Mouse (Mus musculus) lung, postnatal 0 days (tissue): ENCODE measurements at regions not wholly inside any gene's neighbourhood (a gene's known extent, or its start where the extent isn't known, plus 50 kb on each side); places are given as distances from the start of the nearest gene placed in this dataset.

ENCODE experiments used
- ATAC-seq: fragments of 200-750 bp; cut with Nextera tagmentation; 2 replicates; pipeline ENCODE4 v1.8.0; 2017; ENCODE audit warnings: moderate library complexity
- DNase-seq: peaks from one replicate; pipeline ENCODE4 v3.0.0-alpha.2; 2016; ENCODE audit warnings: low spot score
- H3K27ac ChIP-seq: fragments of 300-500 bp; sonication (generic); 2 replicates; pipeline ENCODE4 v1.5.1; 2014; ENCODE audit warnings: antibody characterized with exemption, mild to moderate bottlenecking, low read length, mixed read lengths
- H3K27me3 ChIP-seq: fragments of 300-500 bp; sonication (generic); replicated peaks from 2 replicates; pipeline ENCODE4 v1.6.1; 2014; ENCODE audit warnings: low read length, mixed read lengths; ENCODE audit not compliant: insufficient read depth
- H3K36me3 ChIP-seq: fragments of 300-500 bp; sonication (generic); 2 replicates; pipeline ENCODE4 v1.6.1; 2014; ENCODE audit warnings: low read length, mixed read lengths; ENCODE audit not compliant: insufficient read depth
- H3K4me1 ChIP-seq: fragments of 300-500 bp; sonication (generic); 2 replicates; pipeline ENCODE4 v1.6.1; 2014; ENCODE audit warnings: antibody characterized with exemption, low read depth, low read length, mixed read lengths; ENCODE audit not compliant: insufficient read depth
- H3K4me2 ChIP-seq: fragments of 300-500 bp; sonication (generic); replicated peaks from 2 replicates; pipeline ENCODE4 v1.6.1; 2014; ENCODE audit warnings: low read depth, mild to moderate bottlenecking, low read length, moderate library complexity, mixed read lengths
- H3K4me3 ChIP-seq: fragments of 300-500 bp; sonication (generic); 2 replicates; pipeline ENCODE4 v1.5.1; 2014; ENCODE audit warnings: low read depth, low read length
- H3K9ac ChIP-seq: fragments of 300-500 bp; sonication (generic); replicated peaks from 2 replicates; pipeline ENCODE4 v1.6.1; 2014; ENCODE audit warnings: low read depth, mild to moderate bottlenecking
- H3K9me3 ChIP-seq: fragments of 300-500 bp; sonication (generic); 2 replicates; pipeline ENCODE4 v1.6.1; 2016; ENCODE audit warnings: low read length, mixed read lengths
- CTCF ChIP-seq: IDR thresholded peaks from 2 replicates; pipeline ENCODE4 v1.5.1; 2016; ENCODE audit warnings: antibody characterized with exemption, mild to moderate bottlenecking
- EP300 ChIP-seq: IDR thresholded peaks from 2 replicates; pipeline ENCODE4 v1.6.1; 2016; ENCODE audit warnings: antibody characterized with exemption, mild to moderate bottlenecking, control low read depth
- WGBS: fragments of 180-500 bp; shearing (Covaris S2); extraction: QIAGEN DNeasy Blood & Tissue Kit; methylation state at CpG from one replicate; pipeline ENCODE4 v1.1.7; 2014; 5-methylcytosine and 5-hydroxymethylcytosine counted together

DNA sequence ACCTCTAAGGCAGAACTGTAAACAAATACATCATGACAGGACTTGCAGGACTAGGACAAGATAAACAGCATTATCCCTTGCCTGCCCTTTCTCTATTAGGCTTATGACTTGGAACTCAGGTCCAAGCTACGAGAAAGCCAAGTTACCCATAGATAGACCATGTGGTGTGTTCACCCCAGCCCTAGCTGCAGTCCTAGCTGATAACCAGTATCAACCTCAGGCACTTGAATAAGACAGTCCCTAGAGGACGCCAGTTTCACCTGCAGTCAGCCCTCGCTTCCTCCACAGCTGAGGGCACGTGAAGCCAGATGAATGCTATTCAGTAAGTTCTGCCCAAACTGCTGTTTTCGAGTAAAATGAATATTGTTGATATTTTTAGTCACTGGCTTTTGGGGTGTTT, 239.5 kb downstream of the Insig2 start:
- ATAC-seq: no peak
- Histone ChIP-seq H3K4me1 (no peaks in the 10 kb centered on the region), H3K4me2 (no peak overlapping the region), H3K27ac (no peak overlapping the region), H3K9ac (no peak overlapping the region), H3K36me3 (no peaks in the 10 kb centered on the region), H3K9me3 (no peaks in the 10 kb centered on the region), H3K27me3 (no peaks in the 10 kb centered on the region), H3K4me3 (no peak overlapping the region)
- WGBS: 52% methylated on average over 5 of the region's 5 CpGs
- no peak for DNase-seq
- TF ChIP-seq EP300: no peak
- no peak for TF ChIP-seq CTCF

DNA sequence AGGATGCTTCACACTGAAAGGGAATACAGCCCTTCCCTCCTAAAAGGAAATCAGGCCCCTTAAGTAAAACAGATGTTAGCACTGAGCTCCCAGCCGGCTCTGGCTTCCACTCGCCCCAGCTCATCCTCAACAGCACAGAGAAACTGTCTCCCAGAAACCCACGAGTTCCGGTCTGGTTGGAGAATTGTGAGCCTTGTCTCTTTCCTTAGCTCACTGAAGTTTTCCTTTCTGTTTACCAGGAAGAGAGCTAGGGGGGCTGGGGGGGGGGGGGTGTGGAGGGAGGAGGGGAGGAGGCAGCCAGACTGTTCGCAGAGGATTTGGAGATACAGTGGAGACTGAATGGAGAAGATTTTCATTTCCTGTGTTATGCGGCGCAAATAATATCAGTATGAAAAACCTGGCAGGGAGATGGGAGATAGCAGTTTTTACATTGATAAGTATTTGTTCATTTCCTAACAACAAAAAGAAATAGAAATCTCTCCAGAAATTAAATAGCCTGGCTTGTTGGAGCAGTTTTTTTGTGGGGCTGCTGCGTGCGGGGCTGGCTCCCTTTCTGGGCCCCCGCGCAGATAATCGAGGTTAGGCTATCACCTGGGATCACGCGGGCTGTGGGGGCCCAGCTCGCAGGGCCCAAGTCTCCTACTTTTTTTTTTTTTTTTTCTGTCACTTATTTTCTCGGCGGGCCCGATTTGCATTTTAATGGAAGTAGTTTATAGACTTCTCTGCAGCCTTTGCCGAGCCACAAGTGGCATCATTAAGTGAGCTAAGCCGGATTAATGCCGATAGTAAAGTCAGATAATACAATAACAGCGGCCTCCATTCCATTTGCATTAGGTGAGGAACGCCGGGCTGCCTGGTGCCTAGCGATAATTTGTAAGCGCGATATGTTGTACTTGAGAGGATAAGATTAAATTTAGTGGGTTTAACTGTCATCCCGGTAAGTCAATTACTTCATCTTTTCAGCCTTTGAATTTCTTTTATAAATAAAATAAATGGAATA, 235.5 kb downstream of the Insig2 start:
- DNase-seq: peak; percentile 78
- no peak overlapping the region for H3K9ac ChIP-seq
- no peak overlapping the region for H3K27ac ChIP-seq
- no peak for TF ChIP-seq CTCF
- peak; percentile 65 for ATAC-seq
- no peaks in the 10 kb centered on the region for H3K9me3 ChIP-seq
- H3K4me1 ChIP-seq: no peaks in the 10 kb centered on the region
- 4% methylated on average over 28 of the region's 28 CpGs for WGBS
- H3K4me2 ChIP-seq: peak overlapping the region; percentile 53
- no peaks in the 10 kb centered on the region for H3K36me3 ChIP-seq
- H3K4me3 ChIP-seq: peak overlapping the region; percentile 34
- no peaks in the 10 kb centered on the region for H3K27me3 ChIP-seq

GRCm38 (mm10) chr1:121111776-121112344, 220.5 kb downstream of the Insig2 start:
- Histone ChIP-seq H3K4me2 (no peak overlapping the region), H3K9ac (no peak overlapping the region), H3K4me1 (no peaks in the 10 kb centered on the region), H3K27ac (no peak overlapping the region), H3K4me3 (no peak overlapping the region), H3K27me3 (no peaks in the 10 kb centered on the region), H3K36me3 (no peaks in the 10 kb centered on the region), H3K9me3 (no peaks in the 10 kb centered on the region)
- 46% methylated on average over 4 of the region's 4 CpGs for WGBS
- DNase-seq (peak; percentile 27), ATAC-seq (0 out of 2 replicates have a peak, but pooled peaks have one; percentile 8)
- no peak for TF ChIP-seq CTCF
- no peak for TF ChIP-seq EP300

GRCm38 (mm10) chr1:121112464-121112863, 219.9 kb downstream of the Insig2 start:
- ATAC-seq (peak; percentile 57), DNase-seq (peak; percentile 36)
- no peaks in the 10 kb centered on the region for H3K9me3 ChIP-seq
- no peaks in the 10 kb centered on the region for H3K36me3 ChIP-seq
- no peak overlapping the region for H3K4me3 ChIP-seq
- 25% methylated on average over 1 of the region's 1 CpGs for WGBS
- no peaks in the 10 kb centered on the region for H3K4me1 ChIP-seq
- no peak overlapping the region for H3K9ac ChIP-seq
- no peak overlapping the region for H3K4me2 ChIP-seq
- no peak overlapping the region for H3K27ac ChIP-seq
- no peaks in the 10 kb centered on the region for H3K27me3 ChIP-seq
- no peak for TF ChIP-seq CTCF
- no peak for TF ChIP-seq EP300

DNA sequence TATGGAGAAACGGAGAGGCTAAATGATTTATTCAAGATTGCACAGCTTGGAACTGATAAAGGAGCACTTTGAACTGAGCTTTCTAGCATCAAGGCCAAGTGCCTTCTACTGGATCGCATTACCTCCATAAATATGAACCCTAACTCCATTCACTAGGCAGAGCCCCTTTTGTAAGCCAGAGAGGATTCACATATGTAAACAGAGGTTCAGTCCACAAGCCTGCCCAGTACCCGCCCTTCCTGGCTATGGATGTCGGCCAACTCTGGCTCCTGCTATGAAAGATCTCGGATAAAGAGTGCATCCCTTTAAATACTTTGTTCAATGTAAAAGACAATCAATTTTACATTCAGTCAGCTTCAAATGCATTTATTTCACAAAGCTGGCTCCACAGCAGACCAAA, 215.8 kb downstream of the Insig2 start:
- no peak for ATAC-seq
- H3K4me2 ChIP-seq: no peak overlapping the region
- no peak for DNase-seq
- no peaks in the 10 kb centered on the region for H3K9me3 ChIP-seq
- H3K4me3 ChIP-seq: no peak overlapping the region
- no peaks in the 10 kb centered on the region for H3K27me3 ChIP-seq
- no peak overlapping the region for H3K9ac ChIP-seq
- no peaks in the 10 kb centered on the region for H3K36me3 ChIP-seq
- no peak for TF ChIP-seq CTCF
- TF ChIP-seq EP300: no peak
- 33% methylated on average over 5 of the region's 5 CpGs for WGBS
- H3K27ac ChIP-seq: no peak overlapping the region
- no peaks in the 10 kb centered on the region for H3K4me1 ChIP-seq

- no peak overlapping the region for H3K9ac ChIP-seq
- TF ChIP-seq EP300 (no peak), CTCF (no peak)
- DNase-seq (no peak), ATAC-seq (no peak)
- no peaks in the 10 kb centered on the region for H3K27me3 ChIP-seq
- H3K36me3 ChIP-seq: no peaks in the 10 kb centered on the region
- H3K9me3 ChIP-seq: no peaks in the 10 kb centered on the region
- no peak overlapping the region for H3K4me2 ChIP-seq
- no peak overlapping the region for H3K27ac ChIP-seq
- no peaks in the 10 kb centered on the region for H3K4me1 ChIP-seq
- H3K4me3 ChIP-seq: no peak overlapping the region
Measured at GRCm38 (mm10) chr1:121123436-121123835, 209.0 kb downstream of the Insig2 start.
